Mouse (Mus musculus) kidney, adult 11 months (tissue): ENCODE data around the gene Twf2.
"Not testable (repeated sequence)": the region's sequence is repeated elsewhere in the genome, so short reads cannot be mapped to it uniquely, and the experiment has no call there.

Experiments used
- DNase-seq: peaks from one replicate; pipeline ENCODE4 v3.0.0; 2022

Gene Twf2

DNA sequence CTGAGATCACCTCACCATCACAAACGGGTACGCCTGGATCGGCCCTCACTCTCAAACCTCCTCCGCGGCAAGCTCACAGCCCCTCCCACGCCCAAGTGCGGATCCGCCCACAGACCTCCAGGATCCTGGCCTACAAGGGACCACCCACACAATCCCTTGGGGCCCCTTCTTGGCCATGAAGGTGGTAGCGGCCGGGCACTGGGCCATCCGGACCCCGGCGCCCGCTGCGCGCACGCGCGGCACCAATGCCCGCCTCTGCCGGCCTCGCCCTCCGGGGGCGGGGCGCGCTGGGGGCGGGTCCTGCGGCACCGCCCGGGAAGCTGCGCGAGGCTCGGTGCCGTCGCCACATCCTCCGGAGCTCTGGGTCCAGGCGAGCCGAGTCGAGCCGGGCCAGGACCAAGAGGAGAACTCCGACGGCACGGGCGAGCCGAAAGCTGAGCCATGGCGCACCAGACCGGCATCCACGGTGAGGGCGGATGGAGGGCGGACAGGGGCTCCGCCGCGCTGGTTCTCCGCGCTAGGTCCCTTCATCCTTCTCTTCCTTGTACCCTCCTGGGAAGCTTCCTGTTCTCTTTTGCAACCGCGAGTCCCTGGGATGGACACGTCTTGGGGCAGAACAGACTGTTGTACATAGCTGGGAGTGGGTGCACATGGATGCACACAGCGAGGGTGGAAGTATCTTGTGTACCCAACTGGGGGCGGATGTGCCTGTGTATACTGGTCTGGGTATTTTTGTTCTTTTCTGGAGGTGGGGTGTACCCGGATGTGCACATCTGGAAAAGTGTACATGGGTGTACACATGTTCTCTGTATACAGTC is at the start of gene Twf2:
Gene Twf2, plus strand, starts transcription at position 290 of the 818 bp plus-strand sequence.
- peak; percentile 91 for DNase-seq

DNA sequence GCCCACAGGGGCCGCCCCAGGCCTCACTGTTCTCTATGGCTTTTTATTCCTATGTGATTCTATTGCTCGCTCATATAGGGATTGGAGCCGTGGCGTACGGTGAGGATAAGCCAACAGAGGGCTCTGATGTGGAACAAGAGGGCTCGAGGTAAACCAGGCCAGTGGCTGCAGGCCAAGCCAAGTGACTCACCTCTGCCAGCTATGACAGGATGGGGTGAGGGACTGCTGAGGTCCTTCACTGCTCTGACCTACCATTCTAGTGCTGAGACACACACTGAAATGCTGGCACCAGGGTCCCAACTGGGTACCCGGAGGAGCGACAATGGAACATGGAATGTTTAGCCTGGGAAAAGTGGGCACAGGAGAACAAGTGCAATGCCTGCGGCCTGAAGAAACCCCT is 48.8 kb upstream of the Twf2 start:
- peak; percentile 43 for DNase-seq

DNA sequence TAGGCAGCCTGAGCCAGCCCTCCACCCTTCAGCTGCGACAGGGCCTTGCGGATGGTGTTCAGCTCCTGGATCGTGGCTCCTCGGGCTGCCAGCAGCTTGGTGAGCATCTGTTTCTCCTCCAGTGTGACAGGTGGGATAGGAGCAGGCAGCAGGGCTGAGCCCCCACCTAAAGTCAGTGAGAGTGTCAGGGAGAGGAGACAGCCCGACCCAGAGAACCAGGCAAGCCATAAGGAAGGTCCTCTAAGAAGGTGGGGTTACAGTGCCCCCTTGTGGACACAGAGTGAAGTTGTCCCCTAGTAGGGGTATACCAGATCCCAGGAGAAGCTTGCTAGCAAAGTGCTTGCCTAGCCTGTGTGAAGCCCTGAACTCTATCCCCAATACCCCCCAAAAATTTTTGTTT is 46.5 kb upstream of the Twf2 start:
- peak; percentile 57 for DNase-seq

DNA sequence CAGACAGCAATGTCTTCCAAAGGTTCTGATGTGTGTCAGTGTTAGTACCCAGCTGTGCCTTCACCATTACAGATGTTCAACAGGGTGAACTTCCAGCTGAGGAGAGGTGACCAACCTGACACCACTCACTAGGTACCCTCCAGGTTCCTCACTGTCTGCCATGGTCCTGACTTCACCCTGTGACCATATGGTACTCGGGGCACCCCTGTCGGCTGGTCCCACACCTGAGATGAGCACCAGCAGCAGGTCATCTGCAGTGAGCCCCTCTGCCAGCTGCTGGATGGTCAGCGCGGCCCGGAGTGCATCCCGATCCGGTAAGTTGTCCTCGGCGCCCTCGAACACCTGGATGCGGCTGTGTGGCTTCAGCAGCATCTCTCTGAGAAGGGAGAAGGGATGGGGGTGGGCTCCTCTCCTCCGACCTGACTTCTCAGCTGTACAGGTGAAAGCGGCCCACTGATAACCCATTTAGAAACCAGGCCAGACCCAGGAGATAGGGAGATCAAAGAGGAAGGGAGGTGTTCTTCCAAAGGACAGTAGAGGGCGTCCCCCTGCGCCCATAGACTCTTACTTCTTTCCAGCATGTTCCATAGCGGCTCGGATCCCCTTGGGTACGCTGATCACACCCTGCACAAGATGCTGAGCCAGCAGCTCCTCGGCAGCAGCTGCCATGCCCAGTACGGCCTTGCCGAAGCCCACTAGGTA is 45.8 kb upstream of the Twf2 start:
- DNase-seq: no peak

DNA sequence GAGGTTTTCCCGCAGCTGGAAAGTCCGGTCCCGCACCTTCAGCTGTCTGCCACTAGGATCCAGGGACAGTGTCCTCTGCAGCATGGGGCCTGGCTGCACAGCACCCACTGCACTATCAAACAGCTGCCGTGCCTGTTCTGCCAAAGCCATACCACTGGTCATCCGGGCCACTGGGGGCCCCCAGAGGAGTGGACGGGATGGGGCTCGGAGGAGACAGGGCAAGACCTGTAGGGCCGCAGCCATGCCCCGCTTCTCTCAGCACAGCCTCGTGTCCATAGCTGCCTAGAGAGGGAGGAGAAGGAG is 45.3 kb upstream of the Twf2 start:
- DNase-seq: peak; percentile 61

DNA sequence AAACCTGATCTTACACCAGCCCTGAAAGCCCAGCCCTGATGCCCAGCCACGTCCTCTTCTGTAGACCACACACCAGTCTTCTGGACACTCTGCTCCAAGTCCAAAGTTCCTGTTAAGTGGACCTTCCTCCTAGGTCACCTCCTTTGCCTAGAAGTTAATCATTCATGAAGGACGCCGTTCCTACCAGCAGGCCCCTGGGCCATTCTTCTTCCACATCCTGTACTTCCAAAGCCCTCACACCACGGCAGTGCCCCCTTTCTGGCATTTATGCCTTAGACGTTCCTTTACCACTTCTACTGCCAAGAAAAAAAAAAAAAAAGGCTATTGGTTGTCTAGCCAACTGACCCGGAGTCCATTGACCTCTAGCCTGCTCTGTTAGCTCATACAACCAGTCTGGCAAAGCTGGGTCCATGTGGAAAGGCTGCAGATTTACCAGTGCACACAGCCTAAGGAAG is 44.8 kb upstream of the Twf2 start, which contains the start of gene Glyctk:
Gene Glyctk, minus strand, starts transcription at position 102 of the 455 bp plus-strand sequence.
- DNase-seq: peak; percentile 88

DNA sequence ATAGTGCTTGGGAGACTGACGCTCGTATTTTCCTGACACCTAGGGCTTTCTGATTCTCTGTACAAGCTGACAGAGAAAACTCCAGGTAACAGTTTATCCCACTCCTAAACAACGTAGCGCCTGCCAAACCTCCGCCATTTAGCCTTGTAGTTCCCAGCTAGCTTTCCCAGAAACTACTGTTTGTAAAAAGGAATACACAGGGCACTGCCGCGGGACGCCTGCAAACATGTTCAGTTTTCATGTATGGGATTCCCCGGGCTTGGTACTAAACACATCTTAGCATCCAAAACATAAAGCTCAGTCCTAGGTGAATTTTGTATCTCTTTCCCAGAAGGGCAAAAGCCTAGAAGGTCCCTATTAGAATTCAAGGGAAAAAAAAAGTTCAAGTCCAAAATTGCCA is 43.7 kb upstream of the Twf2 start:
- no peak for DNase-seq

DNA sequence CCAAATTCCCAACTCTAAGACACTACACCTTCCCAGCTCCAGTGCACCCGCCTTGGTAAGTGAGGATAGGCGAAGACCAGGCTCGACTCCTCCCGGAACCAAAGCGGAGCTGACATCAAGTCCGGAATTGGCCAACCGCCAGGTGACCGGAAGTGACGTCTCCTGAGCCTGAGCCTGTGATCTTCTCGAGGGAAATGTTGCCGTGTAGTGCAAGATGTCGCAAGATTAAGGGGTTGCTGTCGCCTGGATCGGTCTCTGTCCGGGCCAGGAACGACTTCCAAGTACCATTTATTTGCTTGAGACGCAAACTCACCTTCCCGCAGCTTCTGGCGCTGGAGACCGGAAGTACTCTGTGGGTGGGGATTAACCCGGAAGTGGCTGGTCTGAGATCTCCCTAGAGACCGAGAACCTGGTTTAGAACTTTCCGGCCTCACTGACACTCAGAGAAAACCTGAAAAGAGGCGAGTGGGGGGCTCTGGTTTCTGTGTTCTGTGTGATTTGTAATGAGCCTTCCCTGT is 43.1 kb upstream of the Twf2 start:
- DNase-seq: peak; percentile 94

DNA sequence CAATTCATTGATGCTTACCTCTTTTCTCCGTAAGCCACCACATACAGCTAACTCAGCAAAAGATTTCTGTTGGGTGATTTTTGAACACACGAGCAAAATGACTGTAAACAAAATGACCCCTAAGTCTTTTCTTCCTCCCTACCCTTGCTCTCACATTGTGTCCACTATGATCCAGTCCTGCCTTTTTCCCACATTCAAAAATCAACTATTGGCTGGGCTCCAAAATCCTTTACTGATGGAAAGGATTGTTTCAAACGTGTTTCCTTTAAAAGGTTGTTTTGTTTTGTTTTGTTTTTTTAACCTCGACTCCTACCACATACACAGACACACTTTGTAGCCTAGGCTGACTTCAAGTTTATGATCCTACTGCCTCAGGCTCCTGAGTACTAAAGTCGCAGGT is 42.5 kb upstream of the Twf2 start:
- DNase-seq: no peak

DNA sequence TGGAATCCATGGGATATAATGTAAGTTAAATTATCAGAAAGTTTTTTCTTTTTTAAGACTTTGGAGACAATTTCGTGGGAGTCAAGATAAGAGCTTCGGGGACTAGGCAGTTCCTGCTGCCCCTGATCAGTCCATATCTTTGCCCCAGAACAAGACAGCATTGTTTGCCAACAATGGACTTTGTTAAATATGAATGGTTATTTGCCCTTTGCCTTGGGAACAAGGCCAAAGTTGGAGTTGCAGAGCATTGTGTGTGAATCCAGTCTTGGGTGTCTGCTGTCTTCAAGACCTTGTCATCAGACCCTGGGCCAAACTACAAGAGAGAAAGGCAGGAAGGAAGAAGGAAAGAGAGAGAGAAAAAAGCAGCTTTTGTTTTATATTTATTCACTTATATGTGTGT is 36.2 kb upstream of the Twf2 start:
- DNase-seq: no peak

DNA sequence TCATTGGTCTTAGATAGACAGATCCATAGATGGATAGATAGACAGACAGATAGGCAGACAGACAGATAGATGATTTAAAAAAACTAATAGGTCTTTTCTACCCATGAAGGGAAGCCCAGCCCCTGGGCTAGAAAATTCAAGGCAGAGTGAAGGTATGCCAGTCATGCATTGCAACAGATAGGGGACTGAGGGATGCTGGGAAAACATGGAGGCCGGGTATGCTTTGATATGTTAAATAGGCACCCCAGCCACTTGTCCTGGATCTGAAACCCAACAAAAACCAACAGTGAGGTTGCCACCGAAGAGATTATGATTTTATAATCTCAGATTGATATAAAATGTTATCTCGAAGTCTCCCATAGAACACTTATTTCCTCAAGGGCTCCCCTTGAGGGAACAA is 35.7 kb upstream of the Twf2 start:
- no peak for DNase-seq

DNA sequence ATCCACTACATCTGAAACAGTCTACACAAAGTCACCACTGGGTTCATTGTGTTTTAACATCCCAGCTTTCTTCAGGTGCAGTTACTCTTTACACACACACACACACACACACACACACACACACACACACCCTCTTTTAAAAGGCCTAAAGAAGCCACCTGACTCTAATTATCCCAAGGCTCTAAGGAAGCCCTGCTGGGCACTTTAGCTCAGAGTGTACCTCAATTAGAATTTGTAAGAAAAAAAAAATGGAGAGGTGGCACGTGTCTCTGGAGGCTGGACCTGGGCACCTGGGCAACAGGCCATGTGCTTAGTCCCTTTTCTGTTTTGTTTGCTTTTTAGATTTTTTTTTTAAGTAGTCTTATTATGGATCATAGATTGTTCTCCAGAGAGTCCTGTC is 35.2 kb upstream of the Twf2 start:
- DNase-seq: no peak

DNA sequence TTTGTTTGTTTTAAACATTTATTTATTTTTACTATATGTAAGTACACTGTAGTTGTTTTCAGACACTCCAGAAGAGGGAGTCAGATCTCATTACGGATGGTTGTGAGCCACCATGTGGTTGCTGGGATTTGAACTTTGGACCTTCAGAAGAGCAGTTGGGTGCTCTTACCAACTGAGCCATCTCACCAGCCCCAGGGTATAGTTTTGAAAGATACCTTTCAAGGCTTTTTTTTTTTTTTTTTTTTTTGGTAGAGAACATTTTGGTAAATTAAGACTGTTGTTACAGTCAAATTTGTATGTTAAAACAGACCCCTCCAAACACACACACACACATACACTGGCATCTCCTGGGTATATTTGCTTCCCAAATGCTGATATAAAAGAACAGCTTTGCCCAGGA is 33.9 kb upstream of the Twf2 start:
- not testable (repeated sequence) for DNase-seq

DNA sequence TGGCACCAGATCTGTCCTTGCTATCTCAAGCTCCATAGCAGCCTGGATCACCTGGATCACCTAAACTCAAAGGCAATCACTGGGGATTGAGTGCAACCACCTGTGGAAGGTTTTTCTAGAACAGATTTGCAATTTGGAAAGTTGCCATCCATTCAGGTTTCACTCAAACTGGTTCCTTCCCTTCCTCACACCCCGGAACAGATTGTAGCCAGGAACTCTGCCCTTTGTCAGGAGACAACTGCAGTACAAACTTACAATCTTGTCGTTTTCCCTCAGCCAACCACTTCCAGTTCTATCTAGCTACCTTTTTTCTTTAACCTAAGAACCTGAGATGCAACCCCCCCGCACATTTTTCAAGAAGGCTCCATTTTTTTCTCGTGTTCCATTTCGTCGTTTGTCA is 33.0 kb upstream of the Twf2 start:
- no peak for DNase-seq

DNA sequence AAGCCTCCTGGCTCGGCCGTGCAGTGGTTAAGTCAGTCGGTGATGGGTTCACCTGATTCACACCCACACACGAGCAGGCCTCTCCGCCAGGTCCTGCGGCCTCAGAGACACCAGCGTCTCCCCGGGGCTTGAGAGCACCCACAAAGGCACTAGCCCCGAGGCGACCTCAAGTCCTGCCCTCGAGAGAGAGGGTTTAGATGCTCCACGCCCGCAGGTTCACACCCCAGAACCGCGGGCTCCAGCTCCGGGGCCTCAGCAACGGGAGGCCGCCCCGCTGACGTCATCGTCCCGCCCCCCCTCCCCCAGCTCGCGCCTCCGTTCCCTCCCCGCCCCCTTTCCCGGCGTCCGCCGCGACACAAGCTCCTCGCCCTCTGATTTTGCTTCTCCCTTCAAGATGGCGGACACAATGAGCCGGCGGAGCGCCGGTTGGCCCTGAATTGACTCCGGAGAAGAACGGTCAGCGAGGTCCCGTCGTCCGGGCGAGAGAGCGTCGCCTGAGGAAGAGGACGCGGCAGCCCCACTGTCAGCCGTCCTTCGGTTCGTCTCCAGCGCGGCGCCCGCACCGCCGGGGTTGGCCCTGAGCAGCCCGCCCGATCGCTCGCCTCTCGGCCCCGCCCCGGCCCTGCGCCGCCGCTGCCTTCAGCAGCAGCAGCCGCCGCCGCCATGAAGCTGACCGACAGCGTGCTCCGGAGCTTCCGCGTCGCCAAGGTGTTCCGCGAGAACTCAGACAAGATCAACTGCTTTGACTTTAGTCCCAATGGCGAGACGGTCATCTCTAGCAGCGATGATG is 32.2 kb upstream of the Twf2 start, which contains the start of gene Wdr82:
Gene Wdr82, plus strand, starts transcription at position 373 of the 790 bp plus-strand sequence.
- DNase-seq: peak; percentile 82

DNA sequence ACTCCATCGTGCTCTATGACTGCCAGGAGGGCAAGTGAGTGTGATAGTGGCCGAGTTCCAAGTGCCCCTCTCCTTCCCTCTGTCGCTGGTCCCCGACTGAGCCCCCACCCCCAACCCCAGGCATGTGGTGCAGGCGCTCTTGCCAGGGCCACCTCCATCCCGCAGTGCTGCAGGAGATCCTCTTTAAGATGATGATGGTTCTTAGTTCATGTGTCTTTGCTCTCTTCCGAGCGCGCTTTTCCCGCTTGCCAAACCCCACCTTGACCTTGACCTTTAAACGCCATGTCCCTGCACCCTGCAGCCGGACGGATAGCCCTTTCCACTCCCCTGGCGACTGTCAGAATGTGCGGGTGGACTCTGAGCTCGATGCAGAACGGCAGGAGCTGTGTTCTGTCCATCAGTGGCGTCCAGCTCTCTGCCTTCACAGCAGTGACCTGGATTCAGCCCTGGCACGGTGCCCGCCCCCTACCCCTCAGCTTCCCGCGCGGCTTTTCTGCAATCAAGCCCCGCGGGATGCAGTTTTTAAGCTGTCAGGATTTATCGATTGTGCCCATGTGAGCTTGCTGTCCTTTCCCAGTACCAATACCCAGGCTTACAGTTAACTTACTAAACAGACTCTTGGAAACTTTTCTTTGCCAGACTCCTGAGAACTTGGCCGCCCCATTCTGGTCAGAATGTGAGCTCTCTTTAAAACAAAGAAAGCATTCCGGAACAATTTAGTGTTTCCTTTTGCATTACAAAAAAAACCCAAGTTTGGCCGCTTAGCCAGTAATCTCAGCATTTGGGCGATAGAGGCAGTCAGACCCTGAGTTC is 31.4 kb upstream of the Twf2 start:
- peak; percentile 87 for DNase-seq

DNA sequence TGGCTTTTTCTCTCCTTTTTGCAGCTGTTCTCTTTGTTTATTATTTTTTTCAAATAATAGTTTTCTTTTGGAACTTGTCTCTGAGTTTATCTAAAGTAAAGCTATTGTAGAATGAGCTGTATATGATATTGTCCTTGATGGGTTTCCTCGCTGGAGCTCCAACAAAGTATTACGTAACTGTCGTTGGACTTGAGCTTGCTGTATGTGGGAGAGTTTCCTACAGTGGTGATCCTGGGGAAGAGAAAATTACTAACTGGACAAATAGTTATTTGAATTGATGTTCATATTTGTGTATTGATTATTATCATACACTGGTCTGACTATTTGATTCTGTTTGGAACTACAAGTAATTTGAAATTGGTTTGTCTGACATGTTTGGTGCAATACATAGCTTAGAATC is 30.4 kb upstream of the Twf2 start:
- no peak for DNase-seq

DNA sequence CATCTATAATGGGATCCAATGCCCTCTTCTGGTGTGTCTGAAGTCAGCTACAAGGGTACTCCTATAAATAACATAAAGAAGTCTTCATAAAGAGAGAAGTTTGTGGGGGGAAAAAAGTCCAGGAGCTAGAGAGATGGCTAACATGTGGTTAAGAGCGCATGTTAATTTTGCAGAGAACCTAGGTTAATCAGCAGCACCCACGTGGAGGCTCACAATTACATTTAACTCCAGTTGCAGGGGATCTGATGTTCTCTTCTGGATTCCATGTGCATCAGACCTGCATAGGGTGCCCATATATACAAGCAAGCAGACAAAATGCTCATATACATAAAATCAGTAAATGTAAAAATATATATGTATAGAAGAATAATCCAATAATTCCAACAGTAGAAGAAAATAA is 29.5 kb upstream of the Twf2 start:
- no peak for DNase-seq

DNA sequence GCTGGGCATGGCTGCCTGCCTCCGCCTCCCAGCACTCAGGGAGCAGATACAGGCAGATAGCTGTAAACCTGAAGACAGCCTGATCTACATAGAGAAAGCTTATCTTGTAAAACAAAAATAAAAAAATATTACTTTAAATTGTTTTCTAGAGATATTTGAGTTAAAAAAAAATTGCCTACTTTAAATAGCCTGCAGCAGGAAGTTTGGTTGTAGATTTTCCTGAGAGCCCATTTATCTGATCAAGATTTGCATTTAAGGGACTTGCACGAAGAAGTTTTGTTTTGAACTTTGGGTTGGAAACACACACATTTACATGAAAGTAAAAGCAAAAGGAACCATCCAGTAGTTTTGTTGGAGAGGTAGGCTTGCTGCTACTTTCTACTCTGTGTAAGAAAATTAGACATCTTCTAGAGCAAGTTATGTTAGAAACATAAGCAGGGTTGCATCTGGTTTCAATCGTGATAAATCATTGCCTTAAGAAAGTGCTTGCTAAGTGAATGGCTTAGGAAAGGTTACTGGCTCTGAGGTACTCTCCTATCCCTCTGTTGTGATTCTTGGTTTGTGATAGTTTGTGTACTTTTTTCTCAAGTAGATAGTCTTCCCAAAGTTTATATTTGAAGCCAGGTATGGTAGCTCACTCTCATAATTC is 27.2 kb upstream of the Twf2 start:
- no peak for DNase-seq

DNA sequence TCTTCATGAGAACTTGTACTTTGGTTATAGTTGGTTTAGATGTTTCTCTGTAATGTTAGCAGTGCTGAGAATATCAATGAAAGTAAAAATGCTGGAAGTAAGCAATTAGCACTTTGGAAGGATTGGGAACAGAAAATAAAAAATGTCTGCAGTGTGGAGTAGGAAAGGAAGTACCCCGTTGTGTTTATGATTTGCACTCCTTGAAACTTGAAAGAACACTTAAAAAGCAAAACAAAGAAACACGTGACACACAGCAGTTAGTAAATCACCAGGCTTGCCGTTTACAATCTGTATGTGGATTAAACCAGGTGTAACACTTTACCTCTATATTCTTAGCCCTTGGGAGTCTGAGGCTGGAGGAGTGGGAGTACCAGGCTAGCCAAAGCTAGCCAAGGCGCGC is 26.1 kb upstream of the Twf2 start:
- no peak for DNase-seq

DNA sequence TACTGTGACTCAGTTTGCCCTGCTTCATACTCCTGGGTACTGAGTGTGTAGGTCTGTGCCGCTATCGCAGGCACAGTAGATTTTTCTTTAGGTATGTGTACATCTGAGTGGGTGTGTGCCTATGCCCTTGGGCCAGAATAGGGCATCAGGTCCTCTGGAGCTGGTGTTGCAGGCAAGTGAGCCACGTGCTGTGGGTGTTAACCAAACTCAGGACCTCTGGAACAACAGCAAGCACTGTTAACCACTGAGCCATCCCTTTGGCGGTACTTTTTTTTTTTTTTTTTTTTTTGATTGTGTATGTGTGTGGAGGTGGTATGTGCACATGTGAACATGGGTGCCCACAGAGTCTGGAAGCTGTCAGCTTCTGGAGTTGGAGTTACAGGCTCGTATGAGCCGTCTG is 25.1 kb upstream of the Twf2 start:
- DNase-seq: no peak

DNA sequence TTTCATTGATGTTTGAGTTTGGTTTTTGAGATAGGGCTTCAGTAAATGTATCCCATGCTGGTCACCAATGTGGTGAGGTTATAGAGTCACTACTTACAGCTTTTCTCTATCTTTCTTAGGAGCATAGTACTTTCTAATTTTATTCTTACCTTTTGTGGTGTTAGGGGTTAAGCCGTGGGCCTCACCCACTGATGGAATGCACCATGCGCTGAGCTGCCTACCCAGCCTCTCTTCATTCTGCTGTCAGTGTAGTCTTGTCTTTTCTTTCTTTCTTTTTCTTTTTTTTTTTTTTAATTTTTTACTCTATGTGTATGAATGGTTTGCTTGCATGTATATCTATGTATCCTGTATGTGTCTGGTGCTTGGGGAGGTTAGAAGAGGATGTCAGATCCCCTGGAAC is 23.5 kb upstream of the Twf2 start:
- DNase-seq: no peak
